Mouse (Mus musculus): Measurements from ENCODE around the gene Dck. TPM values are rescaled to one million over a fixed set of nuclear protein-coding genes. Genes with fewer than 3 reads are reported as not detected.

The Dck gene
- polyA plus RNA-seq (2014; fragmentation: Nextera tagmentation; extraction: Ambion mirVana): 44.0 and 53.6 TPM in 2 replicates

GRCm38 (mm10) chr5:88764987-88765481 lies at the start of gene Dck:
TSS of gene Dck (plus strand) at chr5:88764996.
- Histone ChIP-seq H3K4me1 (ENCODE audit: control insufficient read depth, insufficient read depth, low read length) (peaks cover 13% of the 10 kb centered on the region; the same call in 1 of the 2 replicates), H3K36me3 (ENCODE audit: control insufficient read depth, insufficient read depth, low read length) (no peaks in the 10 kb centered on the region), H3K27me3 (ENCODE audit: control insufficient read depth, insufficient read depth, low read length) (no peaks in the 10 kb centered on the region), H3K4me2 (ENCODE audit: low read depth, low read length) (peak within 1 kb of the TSS; percentile 49), H3K9ac (replicated peaks; ENCODE audit: low read depth, low read length) (peak within 1 kb of the TSS; percentile 76), H3K27ac (ENCODE audit: low read depth, low read length) (peak within 1 kb of the TSS; percentile 89), H3K9me3 (ENCODE audit: control insufficient read depth, low read length) (no peaks in the 10 kb centered on the region), H3K4me3 (ENCODE audit: low read depth, low read length) (peak within 1 kb of the TSS; percentile 70)
- under 1% methylated on average over 50 of the region's 51 CpGs for WGBS
- ATAC-seq (ENCODE audit: low read depth): peak; percentile 99

DNA sequence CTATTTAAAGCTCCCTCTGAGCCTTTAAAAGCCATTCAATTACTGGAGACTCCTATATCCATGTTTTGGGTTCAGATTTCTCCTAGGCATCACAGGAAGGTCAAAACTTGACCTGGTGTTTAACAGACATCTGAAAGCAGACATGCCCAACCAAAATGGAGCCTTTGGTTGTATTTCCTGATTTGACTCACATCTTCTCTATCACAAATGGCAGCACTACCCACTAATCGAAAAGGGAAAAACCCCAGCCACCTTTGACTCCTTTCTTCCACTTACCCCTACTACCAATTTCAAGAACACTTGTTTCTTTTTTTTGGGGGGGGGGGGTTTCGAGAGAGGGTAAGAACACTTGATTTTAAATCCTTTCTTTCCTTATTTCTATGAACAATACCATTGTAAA lies 47.8 kb upstream of the Dck start:
- no peaks in the 10 kb centered on the region for H3K4me1 ChIP-seq (ENCODE audit: control insufficient read depth, insufficient read depth, low read length)
- no peaks in the 10 kb centered on the region for H3K36me3 ChIP-seq (ENCODE audit: control insufficient read depth, insufficient read depth, low read length)
- no peak overlapping the region for H3K27ac ChIP-seq (ENCODE audit: low read depth, low read length)
- H3K9me3 ChIP-seq (ENCODE audit: control insufficient read depth, low read length): no peaks in the 10 kb centered on the region
- no peak overlapping the region for H3K4me3 ChIP-seq (ENCODE audit: low read depth, low read length)
- ATAC-seq (ENCODE audit: low read depth): no peak
- H3K4me2 ChIP-seq (ENCODE audit: low read depth, low read length): no peak overlapping the region
- WGBS: 92% methylated on average over 2 of the region's 2 CpGs
- H3K27me3 ChIP-seq (ENCODE audit: control insufficient read depth, insufficient read depth, low read length): no peaks in the 10 kb centered on the region
- H3K9ac ChIP-seq (replicated peaks; ENCODE audit: low read depth, low read length): no peak overlapping the region

DNA sequence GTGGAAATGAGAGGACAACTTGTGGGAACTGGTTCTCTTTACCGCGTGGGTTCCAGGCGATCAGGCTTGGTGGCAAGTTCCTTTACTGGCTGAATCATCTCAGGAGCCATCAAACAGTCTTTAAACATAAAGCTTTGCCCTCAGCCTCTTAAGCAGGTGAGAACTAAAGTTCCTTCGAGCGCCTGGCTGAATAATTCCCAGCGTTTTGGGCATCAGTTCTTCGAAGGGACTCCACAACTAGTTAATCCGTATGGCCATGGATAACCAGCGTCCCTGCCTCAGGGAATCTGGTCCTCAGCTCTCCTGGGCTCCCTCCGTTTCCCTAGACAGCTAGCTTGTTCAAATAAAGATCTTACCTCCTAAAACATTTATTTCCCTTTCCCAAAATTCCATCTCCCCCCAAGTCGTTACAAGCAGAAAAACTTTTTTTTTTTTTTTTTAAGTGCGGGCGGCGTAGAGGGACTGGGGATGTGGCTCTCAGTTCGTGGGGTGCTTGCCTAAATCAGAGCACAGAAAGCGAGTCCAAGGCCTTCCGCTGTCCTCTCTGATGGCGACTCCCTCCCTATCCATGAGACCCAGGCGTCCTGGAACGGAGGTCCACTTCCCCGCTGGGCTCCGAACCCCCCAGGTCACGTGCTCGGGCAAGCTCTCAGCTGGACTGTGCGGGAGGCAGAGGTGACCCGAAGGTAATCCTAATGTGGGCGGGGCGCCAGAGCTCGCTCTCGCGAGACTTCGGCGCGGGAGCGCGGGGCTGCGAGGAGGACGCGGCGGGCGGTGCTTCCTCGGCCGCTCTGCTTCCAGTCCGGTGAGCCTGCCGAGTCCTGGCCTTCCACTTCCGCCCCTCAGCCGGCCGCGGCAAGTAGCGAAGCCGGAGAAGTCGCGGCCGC lies 44.4 kb upstream of the Dck start, which contains the start of gene Mob1b:
Gene Mob1b, plus strand, starts transcription at position 740 of the 887 bp plus-strand sequence.
- Histone ChIP-seq H3K36me3 (ENCODE audit: control insufficient read depth, insufficient read depth, low read length) (no peaks in the 10 kb centered on the region), H3K9me3 (ENCODE audit: control insufficient read depth, low read length) (no peaks in the 10 kb centered on the region), H3K27ac (ENCODE audit: low read depth, low read length) (peak within 1 kb of the TSS; percentile 91), H3K4me1 (ENCODE audit: control insufficient read depth, insufficient read depth, low read length) (peaks cover 11% of the 10 kb centered on the region), H3K4me2 (ENCODE audit: low read depth, low read length) (peak within 1 kb of the TSS; percentile 71), H3K9ac (replicated peaks; ENCODE audit: low read depth, low read length) (peak within 1 kb of the TSS; percentile 74), H3K27me3 (ENCODE audit: control insufficient read depth, insufficient read depth, low read length) (no peaks in the 10 kb centered on the region), H3K4me3 (ENCODE audit: low read depth, low read length) (peak within 1 kb of the TSS; percentile 97)
- peak; percentile 96 for ATAC-seq (ENCODE audit: low read depth)
- WGBS: under 1% methylated on average over 54 of the region's 54 CpGs

GRCm38 (mm10) chr5:88721003-88721475 lies 43.8 kb upstream of the Dck start:
- Histone ChIP-seq H3K9me3 (ENCODE audit: control insufficient read depth, low read length) (no peaks in the 10 kb centered on the region), H3K27me3 (ENCODE audit: control insufficient read depth, insufficient read depth, low read length) (no peaks in the 10 kb centered on the region), H3K4me3 (ENCODE audit: low read depth, low read length) (peak overlapping the region; percentile 97), H3K4me2 (ENCODE audit: low read depth, low read length) (peak overlapping the region; percentile 71), H3K27ac (ENCODE audit: low read depth, low read length) (peak overlapping the region; percentile 91), H3K9ac (replicated peaks; ENCODE audit: low read depth, low read length) (peak overlapping the region; percentile 74), H3K4me1 (ENCODE audit: control insufficient read depth, insufficient read depth, low read length) (peaks cover 11% of the 10 kb centered on the region), H3K36me3 (ENCODE audit: control insufficient read depth, insufficient read depth, low read length) (no peaks in the 10 kb centered on the region)
- peak; percentile 80 for ATAC-seq (ENCODE audit: low read depth)
- WGBS: 1% methylated on average over 38 of the region's 38 CpGs

- H3K36me3 ChIP-seq (ENCODE audit: control insufficient read depth, insufficient read depth, low read length): no peaks in the 10 kb centered on the region
- peak overlapping the region; percentile 71 for H3K4me2 ChIP-seq (ENCODE audit: low read depth, low read length)
- H3K4me3 ChIP-seq (ENCODE audit: low read depth, low read length): peak overlapping the region; percentile 97
- peak overlapping the region; percentile 74 for H3K9ac ChIP-seq (replicated peaks; ENCODE audit: low read depth, low read length)
- peak overlapping the region; percentile 91; the same call in 1 of the 2 replicates for H3K27ac ChIP-seq (ENCODE audit: low read depth, low read length)
- peaks cover 11% of the 10 kb centered on the region for H3K4me1 ChIP-seq (ENCODE audit: control insufficient read depth, insufficient read depth, low read length)
- WGBS: 1% methylated on average over 31 of the region's 31 CpGs
- H3K27me3 ChIP-seq (ENCODE audit: control insufficient read depth, insufficient read depth, low read length): no peaks in the 10 kb centered on the region
- no peaks in the 10 kb centered on the region for H3K9me3 ChIP-seq (ENCODE audit: control insufficient read depth, low read length)
- ATAC-seq (ENCODE audit: low read depth): peak; percentile 26
Measured at GRCm38 (mm10) chr5:88721565-88722212, 43.1 kb upstream of the Dck start.

- H3K4me1 ChIP-seq (ENCODE audit: control insufficient read depth, insufficient read depth, low read length): peaks cover 11% of the 10 kb centered on the region
- peak overlapping the region; percentile 74 for H3K9ac ChIP-seq (replicated peaks; ENCODE audit: low read depth, low read length)
- H3K9me3 ChIP-seq (ENCODE audit: control insufficient read depth, low read length): no peaks in the 10 kb centered on the region
- H3K36me3 ChIP-seq (ENCODE audit: control insufficient read depth, insufficient read depth, low read length): no peaks in the 10 kb centered on the region
- peak overlapping the region; percentile 71 for H3K4me2 ChIP-seq (ENCODE audit: low read depth, low read length)
- 17% methylated on average over 4 of the region's 4 CpGs for WGBS
- H3K4me3 ChIP-seq (ENCODE audit: low read depth, low read length): peak overlapping the region; percentile 97
- no peak overlapping the region for H3K27ac ChIP-seq (ENCODE audit: low read depth, low read length)
- ATAC-seq (ENCODE audit: low read depth): no peak
- H3K27me3 ChIP-seq (ENCODE audit: control insufficient read depth, insufficient read depth, low read length): no peaks in the 10 kb centered on the region
Measured at GRCm38 (mm10) chr5:88722213-88722600, 42.6 kb upstream of the Dck start.

GRCm38 (mm10) chr5:88724030-88724429 lies 40.8 kb upstream of the Dck start:
- no peak overlapping the region for H3K4me2 ChIP-seq (ENCODE audit: low read depth, low read length)

GRCm38 (mm10) chr5:88727593-88728144 lies 37.1 kb upstream of the Dck start:
- WGBS: 87% methylated on average over 3 of the region's 3 CpGs
- no peak overlapping the region for H3K9ac ChIP-seq (replicated peaks; ENCODE audit: low read depth, low read length)
- no peak for ATAC-seq (ENCODE audit: low read depth)

More at GRCm38 (mm10) chr5:88724030-88724429, 40.8 kb upstream of the Dck start:
- Histone ChIP-seq H3K36me3 (ENCODE audit: control insufficient read depth, insufficient read depth, low read length) (no peaks in the 10 kb centered on the region), H3K4me3 (ENCODE audit: low read depth, low read length) (no peak overlapping the region), H3K27me3 (ENCODE audit: control insufficient read depth, insufficient read depth, low read length) (no peaks in the 10 kb centered on the region), H3K9me3 (ENCODE audit: control insufficient read depth, low read length) (no peaks in the 10 kb centered on the region), H3K27ac (ENCODE audit: low read depth, low read length) (no peak overlapping the region), H3K4me1 (ENCODE audit: control insufficient read depth, insufficient read depth, low read length) (peaks cover 11% of the 10 kb centered on the region), H3K9ac (replicated peaks; ENCODE audit: low read depth, low read length) (no peak overlapping the region)
- WGBS: 77% methylated on average over 3 of the region's 3 CpGs
- no peak for ATAC-seq (ENCODE audit: low read depth)

More at GRCm38 (mm10) chr5:88727593-88728144, 37.1 kb upstream of the Dck start:
- Histone ChIP-seq H3K4me2 (ENCODE audit: low read depth, low read length) (no peak overlapping the region), H3K27me3 (ENCODE audit: control insufficient read depth, insufficient read depth, low read length) (no peaks in the 10 kb centered on the region), H3K9me3 (ENCODE audit: control insufficient read depth, low read length) (no peaks in the 10 kb centered on the region), H3K4me3 (ENCODE audit: low read depth, low read length) (no peak overlapping the region), H3K4me1 (ENCODE audit: control insufficient read depth, insufficient read depth, low read length) (peaks cover 5% of the 10 kb centered on the region), H3K36me3 (ENCODE audit: control insufficient read depth, insufficient read depth, low read length) (no peaks in the 10 kb centered on the region), H3K27ac (ENCODE audit: low read depth, low read length) (no peak overlapping the region)

Data from neural tube, embryonic 14.5 days (tissue).